Mouse (Mus musculus): ENCODE data around the gene Cylc2.

Cylc2 gene

DNA sequence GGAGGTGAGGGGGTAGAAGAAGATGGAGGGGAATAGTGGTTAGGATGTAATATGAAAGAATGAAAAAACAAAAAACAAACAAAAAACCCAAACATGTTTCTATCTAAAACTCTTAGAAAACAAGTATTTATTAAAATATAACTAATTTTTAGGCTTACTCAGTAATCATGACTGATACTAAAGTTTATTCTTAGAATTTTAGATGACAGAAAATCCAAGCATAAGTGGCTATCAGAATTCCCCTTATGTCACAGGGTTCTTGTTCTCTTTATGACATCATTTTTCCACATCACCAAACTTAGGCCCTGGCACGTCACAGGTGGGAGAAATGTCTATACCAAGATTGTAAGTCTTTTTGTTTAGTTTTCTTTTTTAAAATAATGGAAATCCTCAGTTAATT, at the start of gene Cylc2:
TSS of gene Cylc2 (plus strand) at position 301 of the 400 bp plus-strand sequence.
- in situ Hi-C loops (cut with MboI, MseI) = no loop called here

All from T-helper 17 cell (primary cell).